Mouse (Mus musculus) brain, adult 2 months (tissue): ENCODE measurements around the gene Rimbp3.

Source experiments
- DNase-seq: peaks from one replicate; pipeline ENCODE4 v3.0.0; 2011; ENCODE audit warnings: low read depth, low spot score

Rimbp3 gene

GRCm38 (mm10) chr16:17255270-17255669 is 46.9 kb downstream of the Rimbp3 start:
- no peak for DNase-seq

- no peak for DNase-seq
These were observed 49.0 kb downstream of the Rimbp3 start for GRCm38 (mm10) chr16:17257359-17257821.

- DNase-seq: no peak
These were observed 50.5 kb downstream of the Rimbp3 start for GRCm38 (mm10) chr16:17258917-17259316.

- DNase-seq: no peak
These were observed 52.9 kb downstream of the Rimbp3 start for GRCm38 (mm10) chr16:17261341-17261740.
